Mouse (Mus musculus): ENCODE results near the gene Arhgap8.

- no peak for TF ChIP-seq ZMIZ1 (IDR thresholded peaks at IDR 0.05; ENCODE audit: low read depth, low read length)
- no peak for TF ChIP-seq MAFK (IDR thresholded peaks at IDR 0.05; ENCODE audit: insufficient replicate concordance, low read length)
- TF ChIP-seq JUN (IDR thresholded peaks at IDR 0.05; ENCODE audit: insufficient read depth, low read depth, low read length) = no peak
- peak; percentile 45 to 72; a peak in 3 of 4 replicates for TF ChIP-seq CTCF (conservative IDR thresholded peaks at IDR 0.05 in 1 of 2, IDR thresholded peaks at IDR 0.05 in 1 of 2; ENCODE audit: low read depth in 2 of 2, low read length in 2 of 2)
- TF ChIP-seq ETS1 (conservative IDR thresholded peaks at IDR 0.05; ENCODE audit: low read depth, low read length) = no peak
- TF ChIP-seq EP300 (IDR thresholded peaks at IDR 0.05; ENCODE audit: low read length) = no peak
- no peak for TF ChIP-seq NRF1 (IDR thresholded peaks at IDR 0.05; ENCODE audit: low read depth, low read length)
- TF ChIP-seq ZKSCAN1 (IDR thresholded peaks at IDR 0.05; ENCODE audit: borderline replicate concordance, low read depth, low read length) = no peak
- TF ChIP-seq POLR2A (IDR thresholded peaks at IDR 0.05; ENCODE audit: low read depth, low read length) = no peak
- TF ChIP-seq CHD1 (IDR thresholded peaks at IDR 0.05; ENCODE audit: low read depth, low read length) = no peak
- TF ChIP-seq UBTF (IDR thresholded peaks at IDR 0.05; ENCODE audit: low read depth, low read length) = no peak
- peak; percentile 92 for TF ChIP-seq MAX (IDR thresholded peaks at IDR 0.05; ENCODE audit: low read length)
- no peak for TF ChIP-seq ZC3H11A (IDR thresholded peaks at IDR 0.05; ENCODE audit: low read depth, low read length)
- no peak for TF ChIP-seq ZNF384 (IDR thresholded peaks at IDR 0.05; ENCODE audit: low read depth, low read length)
Observed at GRCm38 (mm10) chr15:84772191-84773111, 52.6 kb downstream of the Arhgap8 start.
